Comparison of ENCODE assay signal across 1 mouse cellular context in the genomic region with DNA sequence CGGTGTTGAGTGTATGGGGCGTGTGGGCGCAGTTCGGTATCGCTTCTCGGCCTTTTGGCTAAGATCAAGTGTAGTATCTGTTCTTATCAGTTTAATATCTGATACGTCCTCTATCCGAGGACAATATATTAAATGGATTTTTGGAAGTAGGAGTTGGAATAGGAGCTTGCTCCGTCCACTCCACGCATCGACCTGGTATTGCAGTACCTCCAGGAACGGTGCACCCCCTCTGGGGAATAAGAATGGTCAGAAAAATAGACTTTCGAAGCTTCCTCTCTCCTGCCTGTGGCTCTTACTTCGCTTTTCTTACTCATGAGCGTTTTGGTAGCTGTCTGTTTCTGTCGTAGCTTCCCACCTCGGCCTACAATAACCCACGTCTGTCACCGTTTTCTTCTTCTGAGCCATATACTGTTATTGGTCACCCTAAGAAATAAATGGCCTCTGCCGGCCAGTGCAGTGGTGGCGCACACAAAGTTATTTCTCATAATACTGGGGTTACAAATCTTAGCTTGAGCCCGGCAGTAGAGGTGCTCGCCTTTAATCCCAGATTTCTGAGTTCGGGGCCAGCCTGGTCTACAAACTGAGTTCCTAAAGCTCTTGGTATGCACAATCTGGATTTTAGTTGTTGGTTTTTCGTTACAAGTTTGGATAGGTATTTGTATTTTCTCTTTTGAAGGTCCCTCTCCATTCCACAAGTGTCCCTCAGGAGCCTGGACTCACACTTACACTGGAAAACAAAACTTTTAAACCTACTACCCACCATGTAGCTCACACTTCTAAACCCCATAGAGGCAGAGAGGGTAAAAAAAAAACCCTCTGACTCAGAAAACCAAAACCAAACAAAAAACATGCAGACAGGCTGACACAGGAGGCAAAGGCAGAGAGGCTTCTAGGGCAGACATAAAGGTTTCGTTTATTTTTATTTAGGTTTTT.
TF ChIP-seq lines count a peak whose summit lies in the region.

No protein-coding gene starts in this region.

TF ChIP-seq in myocyte, 11 proteins besides CTCF, POLR2A, EP300 and RAD21:
- TF ChIP-seq CEBPB (IDR thresholded peaks at IDR 0.05; ENCODE audit: insufficient read depth, poor library complexity, severe bottlenecking), result peak; percentile 54; the same call in 1 of the 2 replicates
- peak; percentile 59 for TF ChIP-seq POLR2AphosphoS2 (IDR thresholded peaks at IDR 0.05; ENCODE audit: insufficient read length, low read depth)
